Mouse (Mus musculus): ENCODE data around the gene Olfr583. TPM values are rescaled to one million over a fixed set of nuclear protein-coding genes. Genes with fewer than 3 reads are reported as not detected.

Olfr583 gene
- not detected for polyA plus RNA-seq (2017; shearing (Covaris generic))

GRCm38 (mm10) chr7:103051000-103051399, at the start of gene Olfr583:
Olfr583 (plus strand) TSS chr7:103051300.

GRCm38 (mm10) chr7:103037724-103038123, 13.4 kb upstream of the Olfr583 start, which contains the start of gene Olfr582:
Olfr582 (plus strand) TSS chr7:103038024.

GRCm38 (mm10) chr7:103081585-103081984, 30.5 kb downstream of the Olfr583 start, which contains the start of gene Olfr584:
Olfr584 (plus strand) TSS chr7:103081885.

DNA sequence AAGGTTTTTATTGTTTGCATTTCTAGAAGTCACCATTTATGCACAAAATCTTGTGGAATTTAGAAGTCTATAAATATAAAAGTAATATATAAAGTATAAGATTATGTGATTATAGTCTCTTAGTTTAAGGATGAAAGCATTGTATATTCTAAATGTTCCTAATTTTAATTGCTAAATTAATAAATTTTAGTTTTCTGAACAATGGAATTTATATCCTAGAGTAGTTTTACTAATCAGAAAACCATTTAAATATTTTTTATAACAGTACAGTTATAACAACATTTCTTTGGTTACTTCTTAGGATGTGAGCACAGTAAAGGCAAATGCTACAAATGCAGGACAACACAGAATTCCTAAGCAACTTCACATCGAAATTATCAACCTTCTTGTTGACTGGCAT, 46.3 kb downstream of the Olfr583 start, which contains the start of gene Olfr585:
Olfr585 (plus strand) TSS at position 301 of the 400 bp plus-strand sequence.

Other genes with a start within 250 kb of the Olfr583 start
- not detected for gene Olfr564, start 247.8 kb upstream of the Olfr583 start, polyA plus RNA-seq (2017; shearing (Covaris generic))
- not detected for gene Olfr566, start 192.5 kb upstream of the Olfr583 start, polyA plus RNA-seq (2017; shearing (Covaris generic))
- 0.25 TPM for gene Olfr568, start 174.2 kb upstream of the Olfr583 start, polyA plus RNA-seq (2017; shearing (Covaris generic))
- not detected for gene Olfr569, start 160.4 kb upstream of the Olfr583 start, polyA plus RNA-seq (2017; shearing (Covaris generic))
- not detected for gene Olfr570, start 156.7 kb upstream of the Olfr583 start, polyA plus RNA-seq (2017; shearing (Covaris generic))
- gene Olfr571, start 133.8 kb upstream of the Olfr583 start, polyA plus RNA-seq (2017; shearing (Covaris generic)), result not detected
- not detected for gene Olfr572, start 126.9 kb upstream of the Olfr583 start, polyA plus RNA-seq (2017; shearing (Covaris generic))
- gene Olfr573-ps1, start 108.7 kb upstream of the Olfr583 start, polyA plus RNA-seq (2017; shearing (Covaris generic)), result not detected
- not detected for gene Olfr574, start 102.8 kb upstream of the Olfr583 start, polyA plus RNA-seq (2017; shearing (Covaris generic))
- not detected for gene Olfr575, start 92.5 kb upstream of the Olfr583 start, polyA plus RNA-seq (2017; shearing (Covaris generic))
- not detected for gene Olfr576, start 88.6 kb upstream of the Olfr583 start, polyA plus RNA-seq (2017; shearing (Covaris generic))
- gene Olfr577, start 75.4 kb upstream of the Olfr583 start, polyA plus RNA-seq (2017; shearing (Covaris generic)), result not detected
- not detected for gene Olfr578, start 62.0 kb upstream of the Olfr583 start, polyA plus RNA-seq (2017; shearing (Covaris generic))
- gene Olfr582, start 13.3 kb upstream of the Olfr583 start, polyA plus RNA-seq (2017; shearing (Covaris generic)), result not detected
- not detected for gene Olfr584, start 30.6 kb downstream of the Olfr583 start, polyA plus RNA-seq (2017; shearing (Covaris generic))
- not detected for gene Olfr585, start 46.4 kb downstream of the Olfr583 start, polyA plus RNA-seq (2017; shearing (Covaris generic))
- gene Olfr586, start 74.3 kb downstream of the Olfr583 start, polyA plus RNA-seq (2017; shearing (Covaris generic)), result not detected
- not detected for gene Olfr588-ps1, start 89.6 kb downstream of the Olfr583 start, polyA plus RNA-seq (2017; shearing (Covaris generic))
- not detected for gene Olfr589, start 105.1 kb downstream of the Olfr583 start, polyA plus RNA-seq (2017; shearing (Covaris generic))
- gene Olfr591, start 127.0 kb downstream of the Olfr583 start, polyA plus RNA-seq (2017; shearing (Covaris generic)), result not detected
- gene Olfr592, start 133.5 kb downstream of the Olfr583 start, polyA plus RNA-seq (2017; shearing (Covaris generic)), result not detected
- gene Olfr593, start 160.6 kb downstream of the Olfr583 start, polyA plus RNA-seq (2017; shearing (Covaris generic)), result not detected
- gene Olfr594, start 165.7 kb downstream of the Olfr583 start, polyA plus RNA-seq (2017; shearing (Covaris generic)), result not detected
- gene Usp17ld, start 201.2 kb downstream of the Olfr583 start, polyA plus RNA-seq (2017; shearing (Covaris generic)), result not detected

All from CD4-positive, CD25-positive, alpha-beta regulatory T cell (primary cell).